Mouse (Mus musculus) brain, embryonic 14.5 days (tissue): ENCODE measurements at regions not wholly inside any gene's neighbourhood (a gene's known extent, or its start where the extent isn't known, plus 50 kb on each side); places are given as distances from the start of the nearest gene placed in this dataset.

ENCODE experiments used
- DNase-seq: peaks from one replicate; pipeline ENCODE4 v3.0.0-alpha.2; 2011; ENCODE audit warnings: low read depth
- CTCF ChIP-seq: fragments of 200-500 bp; IDR thresholded peaks from 2 replicates; pipeline ENCODE4 v1.5.1; 2012; ENCODE audit warnings: inconsistent platforms, mild to moderate bottlenecking, moderate library complexity, borderline replicate concordance; ENCODE audit not compliant: insufficient read depth, insufficient read length; ENCODE audit errors: extremely low read depth
- POLR2A ChIP-seq: fragments of 200-500 bp; IDR thresholded peaks from 2 replicates; pipeline ENCODE4 v1.6.1; 2012; ENCODE audit warnings: mild to moderate bottlenecking, inconsistent platforms, borderline replicate concordance; ENCODE audit not compliant: poor library complexity, insufficient read depth, insufficient read length, severe bottlenecking; ENCODE audit errors: extremely low read depth

- TF ChIP-seq POLR2A = no peak
- no peak for TF ChIP-seq CTCF
- no peak for DNase-seq
Measured at GRCm38 (mm10) chr2:71673087-71673920, 72.1 kb upstream of the Itga6 start.

GRCm38 (mm10) chr2:71680746-71681145 lies 64.7 kb upstream of the Itga6 start:
- TF ChIP-seq POLR2A (no peak), CTCF (no peak)
- DNase-seq = no peak

- TF ChIP-seq CTCF (no peak), POLR2A (no peak)
Measured at GRCm38 (mm10) chr2:71681148-71681547, 64.3 kb upstream of the Itga6 start.

GRCm38 (mm10) chr2:71683375-71683774 lies 62.0 kb upstream of the Itga6 start:
- TF ChIP-seq CTCF = no peak
- no peak for TF ChIP-seq POLR2A
- peak; percentile 82 for DNase-seq

More at GRCm38 (mm10) chr2:71681148-71681547, 64.3 kb upstream of the Itga6 start:
- DNase-seq = peak; percentile 56

GRCm38 (mm10) chr2:71685239-71685638 lies 60.2 kb upstream of the Itga6 start:
- no peak for DNase-seq
- TF ChIP-seq CTCF (no peak), POLR2A (no peak)

GRCm38 (mm10) chr2:71689041-71689440 lies 56.4 kb upstream of the Itga6 start:
- DNase-seq = no peak
- no peak for TF ChIP-seq CTCF
- no peak for TF ChIP-seq POLR2A

GRCm38 (mm10) chr2:71690277-71691161 lies 54.9 kb upstream of the Itga6 start:
- DNase-seq = peak; percentile 78
- TF ChIP-seq CTCF (no peak), POLR2A (no peak)

GRCm38 (mm10) chr2:71694758-71695310 lies 50.6 kb upstream of the Itga6 start:
- DNase-seq = peak; percentile 57
- no peak for TF ChIP-seq POLR2A
- no peak for TF ChIP-seq CTCF
